Mouse (Mus musculus): ENCODE measurements at regions not wholly inside any gene's neighbourhood (a gene's known extent, or its start where the extent isn't known, plus 50 kb on each side); places are given as distances from the start of the nearest gene placed in this dataset.
"Not testable (repeated sequence)": the region's sequence is repeated elsewhere in the genome, so short reads cannot be mapped to it uniquely, and the experiment has no call there.

GRCm38 (mm10) chr3:22285904-22286303 lies 209.5 kb downstream of the Tbl1xr1 start:
- peaks cover 52% of the 10 kb centered on the region for H3K36me3 ChIP-seq (ENCODE audit: insufficient read depth, low read length)
- peaks cover 65% of the 10 kb centered on the region for H3K9me3 ChIP-seq (ENCODE audit: low read length)
- H3K4me1 ChIP-seq (replicated peaks; ENCODE audit: low read depth, low read length), result no peaks in the 10 kb centered on the region
- TF ChIP-seq POU5F1 (IDR thresholded peaks at IDR 0.05; ENCODE audit: borderline replicate concordance, low read length), result no peak
- no peak for TF ChIP-seq NANOG (IDR thresholded peaks at IDR 0.05; ENCODE audit: borderline replicate concordance, low read length)
- H3K4me3 ChIP-seq (replicated peaks; ENCODE audit: low read length), result no peak overlapping the region
- H3K27me3 ChIP-seq (ENCODE audit: insufficient read depth, low read length), result no peaks in the 10 kb centered on the region

GRCm38 (mm10) chr3:22293466-22293865 lies 217.0 kb downstream of the Tbl1xr1 start:
- no peaks in the 10 kb centered on the region for H3K27me3 ChIP-seq (ENCODE audit: insufficient read depth, low read length)
- peaks cover 9% of the 10 kb centered on the region for H3K4me1 ChIP-seq (replicated peaks; ENCODE audit: low read depth, low read length)
- H3K9me3 ChIP-seq (ENCODE audit: low read length), result peaks cover 70% of the 10 kb centered on the region
- peak overlapping the region; percentile 17; the same call in 1 of the 2 replicates for H3K4me3 ChIP-seq (replicated peaks; ENCODE audit: low read length)
- TF ChIP-seq POU5F1 (IDR thresholded peaks at IDR 0.05; ENCODE audit: borderline replicate concordance, low read length) (no peak), NANOG (IDR thresholded peaks at IDR 0.05; ENCODE audit: borderline replicate concordance, low read length) (peak; percentile 54; the same call in 1 of the 2 replicates), CTCF (conservative IDR thresholded peaks at IDR 0.05; ENCODE audit: low read length) (no peak)
- peaks cover 35% of the 10 kb centered on the region for H3K36me3 ChIP-seq (ENCODE audit: insufficient read depth, low read length)

GRCm38 (mm10) chr3:22294081-22294480 lies 217.6 kb downstream of the Tbl1xr1 start:
- peaks cover 34% of the 10 kb centered on the region for H3K36me3 ChIP-seq (ENCODE audit: insufficient read depth, low read length)
- not testable (repeated sequence) for H3K27me3 ChIP-seq (ENCODE audit: insufficient read depth, low read length)
- peaks cover 15% of the 10 kb centered on the region for H3K4me1 ChIP-seq (replicated peaks; ENCODE audit: low read depth, low read length)
- H3K9me3 ChIP-seq (ENCODE audit: low read length), result peaks cover 71% of the 10 kb centered on the region
- H3K4me3 ChIP-seq (replicated peaks; ENCODE audit: low read length), result peak overlapping the region; percentile 17; the same call in 1 of the 2 replicates
- TF ChIP-seq POU5F1 (IDR thresholded peaks at IDR 0.05; ENCODE audit: borderline replicate concordance, low read length), result peak; percentile 65; the same call in 1 of the 2 replicates
- TF ChIP-seq NANOG (IDR thresholded peaks at IDR 0.05; ENCODE audit: borderline replicate concordance, low read length), result peak; percentile 26; the same call in 1 of the 2 replicates

- H3K9me3 ChIP-seq (ENCODE audit: low read length), result peaks cover 69% of the 10 kb centered on the region
Observed at GRCm38 (mm10) chr3:22296925-22297324, 220.5 kb downstream of the Tbl1xr1 start.

GRCm38 (mm10) chr3:22297831-22298230 lies 221.4 kb downstream of the Tbl1xr1 start:
- Histone ChIP-seq H3K36me3 (ENCODE audit: insufficient read depth, low read length) (peaks cover 18% of the 10 kb centered on the region), H3K4me3 (replicated peaks; ENCODE audit: low read length) (peak overlapping the region; percentile 71), H3K9me3 (ENCODE audit: low read length) (peaks cover 60% of the 10 kb centered on the region), H3K4me1 (replicated peaks; ENCODE audit: low read depth, low read length) (peaks cover 15% of the 10 kb centered on the region)
- H3K27me3 ChIP-seq (ENCODE audit: insufficient read depth, low read length), result not testable (repeated sequence)
- peak; percentile 93 for TF ChIP-seq NANOG (IDR thresholded peaks at IDR 0.05; ENCODE audit: borderline replicate concordance, low read length)

More at GRCm38 (mm10) chr3:22296925-22297324, 220.5 kb downstream of the Tbl1xr1 start:
- Histone ChIP-seq H3K4me1 (replicated peaks; ENCODE audit: low read depth, low read length) (peaks cover 15% of the 10 kb centered on the region), H3K4me3 (replicated peaks; ENCODE audit: low read length) (peak overlapping the region; percentile 71), H3K36me3 (ENCODE audit: insufficient read depth, low read length) (peaks cover 23% of the 10 kb centered on the region)
- not testable (repeated sequence) for H3K27me3 ChIP-seq (ENCODE audit: insufficient read depth, low read length)

- TF ChIP-seq POU5F1 (IDR thresholded peaks at IDR 0.05; ENCODE audit: borderline replicate concordance, low read length) (no peak), CTCF (conservative IDR thresholded peaks at IDR 0.05; ENCODE audit: low read length) (no peak), NANOG (IDR thresholded peaks at IDR 0.05; ENCODE audit: borderline replicate concordance, low read length) (no peak)
- no peak overlapping the region for H3K4me3 ChIP-seq (replicated peaks; ENCODE audit: low read length)
- no peaks in the 10 kb centered on the region for H3K27me3 ChIP-seq (ENCODE audit: insufficient read depth, low read length)
- peaks cover 41% of the 10 kb centered on the region for H3K9me3 ChIP-seq (ENCODE audit: low read length)
- H3K4me1 ChIP-seq (replicated peaks; ENCODE audit: low read depth, low read length), result peaks cover 22% of the 10 kb centered on the region
- H3K36me3 ChIP-seq (ENCODE audit: insufficient read depth, low read length), result peaks cover 18% of the 10 kb centered on the region
Observed at GRCm38 (mm10) chr3:22300553-22300952, 224.1 kb downstream of the Tbl1xr1 start.

GRCm38 (mm10) chr3:22301991-22302517 lies 225.6 kb downstream of the Tbl1xr1 start:
- Histone ChIP-seq H3K9me3 (ENCODE audit: low read length) (peaks cover 40% of the 10 kb centered on the region), H3K27me3 (ENCODE audit: insufficient read depth, low read length) (no peaks in the 10 kb centered on the region), H3K4me3 (replicated peaks; ENCODE audit: low read length) (no peak overlapping the region), H3K36me3 (ENCODE audit: insufficient read depth, low read length) (peaks cover 18% of the 10 kb centered on the region), H3K4me1 (replicated peaks; ENCODE audit: low read depth, low read length) (peaks cover 22% of the 10 kb centered on the region)
- no peak for TF ChIP-seq CTCF (conservative IDR thresholded peaks at IDR 0.05; ENCODE audit: low read length)
- no peak for TF ChIP-seq NANOG (IDR thresholded peaks at IDR 0.05; ENCODE audit: borderline replicate concordance, low read length)
- no peak for TF ChIP-seq POU5F1 (IDR thresholded peaks at IDR 0.05; ENCODE audit: borderline replicate concordance, low read length)

GRCm38 (mm10) chr3:22304145-22304544 lies 227.7 kb downstream of the Tbl1xr1 start:
- Histone ChIP-seq H3K4me1 (replicated peaks; ENCODE audit: low read depth, low read length) (peaks cover 19% of the 10 kb centered on the region), H3K27me3 (ENCODE audit: insufficient read depth, low read length) (no peaks in the 10 kb centered on the region), H3K9me3 (ENCODE audit: low read length) (peaks cover 32% of the 10 kb centered on the region), H3K4me3 (replicated peaks; ENCODE audit: low read length) (no peak overlapping the region), H3K36me3 (ENCODE audit: insufficient read depth, low read length) (peaks cover 13% of the 10 kb centered on the region)
- TF ChIP-seq POU5F1 (IDR thresholded peaks at IDR 0.05; ENCODE audit: borderline replicate concordance, low read length) (no peak), CTCF (conservative IDR thresholded peaks at IDR 0.05; ENCODE audit: low read length) (no peak), NANOG (IDR thresholded peaks at IDR 0.05; ENCODE audit: borderline replicate concordance, low read length) (no peak)

- no peak for TF ChIP-seq NANOG (IDR thresholded peaks at IDR 0.05; ENCODE audit: borderline replicate concordance, low read length)
- TF ChIP-seq CTCF (conservative IDR thresholded peaks at IDR 0.05; ENCODE audit: low read length), result peak; percentile 45
- no peak for TF ChIP-seq POU5F1 (IDR thresholded peaks at IDR 0.05; ENCODE audit: borderline replicate concordance, low read length)
- H3K4me3 ChIP-seq (replicated peaks; ENCODE audit: low read length), result no peak overlapping the region
- no peaks in the 10 kb centered on the region for H3K27me3 ChIP-seq (ENCODE audit: insufficient read depth, low read length)
- H3K4me1 ChIP-seq (replicated peaks; ENCODE audit: low read depth, low read length), result peaks cover 19% of the 10 kb centered on the region
- peaks cover 7% of the 10 kb centered on the region; the same call in 1 of the 2 replicates for H3K9me3 ChIP-seq (ENCODE audit: low read length)
- H3K36me3 ChIP-seq (ENCODE audit: insufficient read depth, low read length), result no peaks in the 10 kb centered on the region
Observed at GRCm38 (mm10) chr3:22306624-22307023, 230.2 kb downstream of the Tbl1xr1 start.
